Mouse (Mus musculus) adrenal gland, adult 2 months (tissue): ENCODE results near the gene Emc3. TPM values are rescaled to one million over a fixed set of nuclear protein-coding genes. Genes with fewer than 3 reads are reported as not detected.

Experiments used
- microRNA-seq, 2 experiments: library from miRNA; unstranded; fragments of <30 nt; microRNA quantifications; one replicate each; pipeline ENCODE4 v1.2.0; 2021
- polyA plus RNA-seq: library from polyadenylated mRNA; depleted of rRNA; stranded (reverse); fragments of >200 nt; gene quantifications from 2 replicates; pipeline ENCODE4 v1.2.3, GENCODE M21; 2012; rRNA removed
- total RNA-seq, 2 experiments: library from RNA; stranded (reverse); gene quantifications; 2 replicates each; pipeline ENCODE4 v1.2.3; 2021

The Emc3 gene
- total and polyA plus RNA-seq, 3 experiments: 53.6 to 116 (median 99.9) TPM

Small RNAs within 50 kb of the gene (microRNA-seq; reads per million reads assigned to microRNA genes)
- 0 reads per million in 2 experiments for gene Gm23365

Other genes with a start within 250 kb of the Emc3 start
- 1 to 10 TPM; 2.8 to 3.4 TPM for gene Cpne9, start 249.3 kb downstream of the Emc3 start, total RNA-seq
- 2.2 and 7.4 TPM in 2 replicates for gene Cpne9, start 249.3 kb downstream of the Emc3 start, polyA plus RNA-seq
- 10 to 100 TPM; 23.8 to 24.2 TPM for gene Brpf1, start 224.5 kb downstream of the Emc3 start, total RNA-seq
- 14.3 and 15.1 TPM in 2 replicates for gene Brpf1, start 224.5 kb downstream of the Emc3 start, polyA plus RNA-seq
- gene Ogg1, start 204.7 kb downstream of the Emc3 start, total RNA-seq: 10 to 100 TPM; 10.5 to 16.4 TPM
- gene Ogg1, start 204.7 kb downstream of the Emc3 start, polyA plus RNA-seq: 22.0 and 22.3 TPM in 2 replicates
- 10 to 100 TPM; 49.0 to 58.3 TPM for gene Camk1, start 187.7 kb downstream of the Emc3 start, total RNA-seq
- 56.7 and 69.9 TPM in 2 replicates for gene Camk1, start 187.7 kb downstream of the Emc3 start, polyA plus RNA-seq
- 10 to 100 TPM; 35.1 to 47.0 TPM for gene Tada3, start 153.8 kb downstream of the Emc3 start, total RNA-seq
- 32.4 and 34.5 TPM in 2 replicates for gene Tada3, start 153.8 kb downstream of the Emc3 start, polyA plus RNA-seq
- gene Arpc4, start 153.5 kb downstream of the Emc3 start, total RNA-seq: 100 to 1,000 TPM; 175 to 211 TPM
- 61.0 and 62.3 TPM in 2 replicates for gene Arpc4, start 153.5 kb downstream of the Emc3 start, polyA plus RNA-seq
- gene Ttll3, start 142.4 kb downstream of the Emc3 start, total RNA-seq: 1 to 10 TPM; 2.1 to 3.5 TPM
- gene Ttll3, start 142.4 kb downstream of the Emc3 start, polyA plus RNA-seq: 5.8 and 7.0 TPM in 2 replicates
- gene Rpusd3, start 112.3 kb downstream of the Emc3 start, total RNA-seq: 1 to 10 TPM; 9.1 to 9.2 TPM
- 65.5 and 102 TPM in 2 replicates for gene Rpusd3, start 112.3 kb downstream of the Emc3 start, polyA plus RNA-seq
- gene Cidec, start 95.9 kb downstream of the Emc3 start, total RNA-seq: 100 to 1,000 TPM; 354 to 980 TPM
- gene Cidec, start 95.9 kb downstream of the Emc3 start, polyA plus RNA-seq: 514 and 896 TPM in 2 replicates
- 10 to 100 TPM; 50.5 TPM for gene Jagn1, start 89.1 kb downstream of the Emc3 start, total RNA-seq
- gene Jagn1, start 89.1 kb downstream of the Emc3 start, polyA plus RNA-seq: 49.5 and 64.3 TPM in 2 replicates
- gene Il17re, start 73.2 kb downstream of the Emc3 start, total RNA-seq: 1 to 10 TPM; 1.1 to 1.9 TPM
- gene Il17re, start 73.2 kb downstream of the Emc3 start, polyA plus RNA-seq: 4.0 TPM in 2 replicates
- gene Il17rc, start 60.2 kb downstream of the Emc3 start, total RNA-seq: 10 to 100 TPM; 17.0 to 22.0 TPM
- 90.8 and 103 TPM in 2 replicates for gene Il17rc, start 60.2 kb downstream of the Emc3 start, polyA plus RNA-seq
- gene Creld1, start 48.4 kb downstream of the Emc3 start, total RNA-seq: 10 to 100 TPM; 44.7 to 58.5 TPM
- gene Creld1, start 48.4 kb downstream of the Emc3 start, polyA plus RNA-seq: 30.0 and 31.1 TPM in 2 replicates
- gene Prrt3, start 29.7 kb downstream of the Emc3 start, total RNA-seq: under 1 TPM; 0.09 to 0.21 TPM
- 0.32 and 0.33 TPM in 2 replicates for gene Prrt3, start 29.7 kb downstream of the Emc3 start, polyA plus RNA-seq
- gene Fancd2, start within 50 bp of the Emc3 start, total RNA-seq: under 1 TPM; 0.41 to 0.72 TPM
- gene Fancd2, start within 50 bp of the Emc3 start, polyA plus RNA-seq: 0.17 and 1.2 TPM in 2 replicates
- under 1 TPM in 1 of 2 experiments, not detected in 1; 0.21 TPM for gene Fancd2os, start 69.1 kb upstream of the Emc3 start, total RNA-seq
- gene Fancd2os, start 69.1 kb upstream of the Emc3 start, polyA plus RNA-seq: 0.15 TPM in 1 of 2 replicates, not detected in the other
- 100 to 1,000 TPM; 181 to 201 TPM for gene Brk1, start 73.1 kb upstream of the Emc3 start, total RNA-seq
- 113 and 167 TPM in 2 replicates for gene Brk1, start 73.1 kb upstream of the Emc3 start, polyA plus RNA-seq
- 10 to 100 TPM; 22.5 to 26.3 TPM for gene Vhl, start 92.3 kb upstream of the Emc3 start, total RNA-seq
- 16.8 and 21.4 TPM in 2 replicates for gene Vhl, start 92.3 kb upstream of the Emc3 start, polyA plus RNA-seq
- 10 to 100 TPM; 22.4 to 23.6 TPM for gene Irak2, start 106.8 kb upstream of the Emc3 start, total RNA-seq
- gene Irak2, start 106.8 kb upstream of the Emc3 start, polyA plus RNA-seq: 17.4 and 20.0 TPM in 2 replicates
- 10 to 100 TPM; 44.7 to 56.3 TPM for gene Tatdn2, start 165.4 kb upstream of the Emc3 start, total RNA-seq
- 16.3 and 19.0 TPM in 2 replicates for gene Tatdn2, start 165.4 kb upstream of the Emc3 start, polyA plus RNA-seq
- not detected for gene Ghrl, start 188.2 kb upstream of the Emc3 start, total RNA-seq
- gene Ghrl, start 188.2 kb upstream of the Emc3 start, polyA plus RNA-seq: 0.35 TPM in 1 of 2 replicates, not detected in the other
- gene Sec13, start 209.1 kb upstream of the Emc3 start, total RNA-seq: 100 to 1,000 TPM; 106 to 127 TPM
- gene Sec13, start 209.1 kb upstream of the Emc3 start, polyA plus RNA-seq: 68.8 and 83.0 TPM in 2 replicates